Mouse (Mus musculus): ENCODE data around the gene Car6. TPM values are rescaled to one million over a fixed set of nuclear protein-coding genes. Genes with fewer than 3 reads are reported as not detected.
A peak's percentile ranks its signal among the peaks of the same experiment; 100 is the strongest.

The Car6 gene
- total and polyA plus RNA-seq, 3 experiments, result not detected

DNA sequence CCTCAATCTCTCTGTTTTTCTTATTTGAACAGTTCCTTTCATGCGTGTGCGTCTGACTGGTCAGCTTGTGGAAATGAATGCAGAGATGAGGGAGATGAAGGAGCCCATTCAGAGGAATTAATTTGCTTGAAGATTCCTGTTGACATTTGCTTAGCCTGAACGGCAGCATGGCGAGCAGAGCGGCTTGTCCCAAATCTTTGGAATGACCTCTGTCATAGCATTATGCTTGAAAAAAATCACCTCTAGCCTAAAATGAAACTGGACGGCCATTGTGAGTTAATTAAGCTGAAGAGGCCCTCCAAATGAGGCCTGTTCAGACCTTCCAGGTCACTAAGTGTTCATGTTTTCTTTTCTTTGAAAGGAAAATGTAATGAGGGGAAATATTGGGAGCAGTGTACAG lies 15.3 kb upstream of the Car6 start:
- H3K9me3 ChIP-seq (replicated peaks), result no peaks in the 10 kb centered on the region
- H3K4me1 ChIP-seq (ENCODE audit: insufficient read depth, low read depth, low read length), result peaks cover 55% of the 10 kb centered on the region
- H3K4me3 ChIP-seq (ENCODE audit: low read depth, low read length), result no peak overlapping the region
- peaks cover 7% of the 10 kb centered on the region for H3K27me3 ChIP-seq (ENCODE audit: insufficient read depth, low read length)
- no peaks in the 10 kb centered on the region for H3K36me3 ChIP-seq (replicated peaks)
- TF ChIP-seq POLR2AphosphoS5 (IDR thresholded peaks at IDR 0.05; ENCODE audit: insufficient replicate concordance, low read depth, low read length), result no peak
- no peak for TF ChIP-seq GATA2 (IDR thresholded peaks at IDR 0.05; ENCODE audit: borderline replicate concordance, low read depth, low read length)
- no peak for TF ChIP-seq CTCF (IDR thresholded peaks at IDR 0.05; ENCODE audit: low read depth, low read length)
- TF ChIP-seq GATA1 (IDR thresholded peaks at IDR 0.05; ENCODE audit: borderline replicate concordance, low read length), result no peak
- TF ChIP-seq TAL1 (conservative IDR thresholded peaks at IDR 0.05; ENCODE audit: low read depth, low read length), result no peak
- ATAC-seq (ENCODE audit: extremely low read depth, insufficient number of reproducible peaks, low FRiP score, poor library complexity, severe bottlenecking), result no peak
- no peak for DNase-seq (ENCODE audit: low spot score)

DNA sequence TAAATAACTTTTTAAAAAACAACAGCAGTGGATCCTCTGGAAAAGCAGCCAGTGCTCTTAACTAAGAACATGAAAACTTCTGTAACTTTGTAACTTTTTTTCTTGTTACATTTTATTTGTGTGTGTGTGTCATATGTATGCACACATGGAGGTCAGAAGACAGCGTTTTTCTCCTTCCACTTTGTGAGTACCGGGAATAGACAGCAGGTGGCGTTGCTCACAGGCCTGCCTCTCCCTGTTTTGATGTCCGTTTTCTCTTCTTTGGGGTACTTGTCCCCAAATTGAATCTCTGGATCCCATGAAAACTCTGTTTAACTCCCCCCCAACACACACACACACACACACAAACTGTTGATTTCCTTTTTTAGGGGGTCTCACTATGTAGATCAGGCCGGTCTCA lies 12.8 kb upstream of the Car6 start:
- ATAC-seq (ENCODE audit: extremely low read depth, insufficient number of reproducible peaks, low FRiP score, poor library complexity, severe bottlenecking), result no peak
- Histone ChIP-seq H3K9me3 (replicated peaks) (no peaks in the 10 kb centered on the region), H3K36me3 (replicated peaks) (no peaks in the 10 kb centered on the region), H3K27me3 (ENCODE audit: insufficient read depth, low read length) (no peaks in the 10 kb centered on the region), H3K4me1 (ENCODE audit: insufficient read depth, low read depth, low read length) (peaks cover 43% of the 10 kb centered on the region), H3K4me3 (ENCODE audit: low read depth, low read length) (no peak overlapping the region)
- DNase-seq (ENCODE audit: low spot score), result no peak
- TF ChIP-seq CTCF (IDR thresholded peaks at IDR 0.05; ENCODE audit: low read depth, low read length) (peak; percentile 35; the same call in 1 of the 2 replicates), POLR2AphosphoS5 (IDR thresholded peaks at IDR 0.05; ENCODE audit: insufficient replicate concordance, low read depth, low read length) (no peak)

DNA sequence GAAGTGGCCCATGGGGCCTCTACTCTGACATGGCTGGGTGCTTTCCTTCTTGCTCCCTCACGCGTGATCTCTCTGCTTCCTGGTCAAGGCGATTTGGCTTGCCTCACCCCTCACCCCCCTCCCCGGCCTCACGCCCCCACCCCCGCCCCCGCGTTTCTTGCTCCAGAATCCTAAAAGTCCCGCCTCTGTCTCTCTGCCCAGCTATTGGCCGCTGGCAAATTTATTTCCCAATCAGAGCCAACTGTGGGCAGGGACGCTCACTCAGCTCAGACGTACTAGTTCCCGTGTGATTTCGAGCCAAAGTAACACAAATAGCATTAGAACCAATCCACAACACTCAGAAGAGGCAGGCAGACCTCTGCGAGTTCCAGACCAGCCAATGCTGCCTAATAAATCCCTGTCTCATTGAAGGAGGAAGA lies 11.4 kb upstream of the Car6 start:
- ATAC-seq (ENCODE audit: extremely low read depth, insufficient number of reproducible peaks, low FRiP score, poor library complexity, severe bottlenecking) (peak; percentile 92), DNase-seq (ENCODE audit: low spot score) (peak; percentile 69)
- H3K36me3 ChIP-seq (replicated peaks), result no peaks in the 10 kb centered on the region
- peak overlapping the region; percentile 52; the same call in 1 of the 2 replicates for H3K4me3 ChIP-seq (ENCODE audit: low read depth, low read length)
- no peaks in the 10 kb centered on the region for H3K9me3 ChIP-seq (replicated peaks)
- peaks cover 5% of the 10 kb centered on the region; the same call in 1 of the 2 replicates for H3K27me3 ChIP-seq (ENCODE audit: insufficient read depth, low read length)
- TF ChIP-seq GATA1 (IDR thresholded peaks at IDR 0.05; ENCODE audit: borderline replicate concordance, low read length) (no peak), TAL1 (conservative IDR thresholded peaks at IDR 0.05; ENCODE audit: low read depth, low read length) (no peak), CTCF (IDR thresholded peaks at IDR 0.05; ENCODE audit: low read depth, low read length) (no peak), GATA2 (IDR thresholded peaks at IDR 0.05; ENCODE audit: borderline replicate concordance, low read depth, low read length) (no peak), POLR2AphosphoS5 (IDR thresholded peaks at IDR 0.05; ENCODE audit: insufficient replicate concordance, low read depth, low read length) (no peak)
- peaks cover 41% of the 10 kb centered on the region for H3K4me1 ChIP-seq (ENCODE audit: insufficient read depth, low read depth, low read length)

DNA sequence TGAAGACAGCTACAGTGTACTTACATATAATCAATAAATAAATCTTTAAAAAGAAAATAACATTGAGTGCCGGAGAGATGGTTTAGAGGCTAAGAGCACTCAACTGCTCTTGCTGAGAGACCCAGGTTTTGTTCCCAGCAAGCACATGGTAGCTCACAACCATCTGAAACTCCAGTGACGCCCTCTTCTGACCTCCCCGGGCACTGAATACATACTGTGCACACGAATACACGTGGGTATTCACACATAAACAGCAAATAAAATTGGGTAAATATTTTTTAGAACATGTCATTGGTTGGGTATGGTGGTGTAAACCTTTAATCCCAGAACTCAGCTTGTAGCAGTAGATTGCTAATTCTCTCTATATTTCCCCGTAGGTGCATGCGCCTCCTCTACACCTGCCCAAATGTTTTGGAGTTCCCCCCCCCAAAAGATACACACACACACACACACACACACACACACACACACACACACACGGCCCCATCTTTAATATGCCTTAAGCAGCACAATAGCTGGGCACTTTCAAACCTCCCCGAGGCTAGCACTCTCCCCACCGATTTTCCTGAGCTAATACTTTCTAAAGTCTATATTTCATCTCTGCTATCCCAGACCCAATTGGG lies 10.9 kb upstream of the Car6 start:
- TF ChIP-seq TAL1 (conservative IDR thresholded peaks at IDR 0.05; ENCODE audit: low read depth, low read length) (no peak), CTCF (IDR thresholded peaks at IDR 0.05; ENCODE audit: low read depth, low read length) (no peak), GATA1 (IDR thresholded peaks at IDR 0.05; ENCODE audit: borderline replicate concordance, low read length) (no peak), POLR2AphosphoS5 (IDR thresholded peaks at IDR 0.05; ENCODE audit: insufficient replicate concordance, low read depth, low read length) (no peak), GATA2 (IDR thresholded peaks at IDR 0.05; ENCODE audit: borderline replicate concordance, low read depth, low read length) (no peak)
- no peak for ATAC-seq (ENCODE audit: extremely low read depth, insufficient number of reproducible peaks, low FRiP score, poor library complexity, severe bottlenecking)
- peaks cover 10% of the 10 kb centered on the region for H3K27me3 ChIP-seq (ENCODE audit: insufficient read depth, low read length)
- H3K4me3 ChIP-seq (ENCODE audit: low read depth, low read length), result no peak overlapping the region; the same call in 1 of the 2 replicates
- H3K36me3 ChIP-seq (replicated peaks), result no peaks in the 10 kb centered on the region
- no peaks in the 10 kb centered on the region for H3K9me3 ChIP-seq (replicated peaks)
- no peak for DNase-seq (ENCODE audit: low spot score)
- peaks cover 36% of the 10 kb centered on the region for H3K4me1 ChIP-seq (ENCODE audit: insufficient read depth, low read depth, low read length)

DNA sequence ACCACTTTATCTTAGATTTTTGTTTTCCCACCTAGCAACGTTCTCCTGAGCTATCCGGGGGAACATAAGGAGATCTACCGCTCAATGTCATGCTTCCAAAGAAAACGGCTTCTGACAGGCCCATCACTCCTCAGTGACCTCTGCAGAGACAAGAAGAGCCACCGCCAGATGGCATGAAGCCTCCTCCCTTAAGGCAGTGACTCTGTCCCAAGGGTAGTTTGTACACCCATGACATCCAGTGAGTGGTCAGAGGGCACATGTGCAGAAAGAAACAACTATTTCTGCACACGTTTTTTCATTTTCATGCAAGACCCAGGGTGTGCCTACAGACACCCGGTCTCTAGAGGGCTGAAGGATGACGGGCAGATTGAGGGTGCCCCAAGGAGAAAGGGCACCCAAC lies 9.2 kb upstream of the Car6 start:
- Histone ChIP-seq H3K9me3 (replicated peaks) (no peaks in the 10 kb centered on the region), H3K36me3 (replicated peaks) (no peaks in the 10 kb centered on the region), H3K27me3 (ENCODE audit: insufficient read depth, low read length) (peaks cover 25% of the 10 kb centered on the region), H3K4me3 (ENCODE audit: low read depth, low read length) (no peak overlapping the region), H3K4me1 (ENCODE audit: insufficient read depth, low read depth, low read length) (peaks cover 27% of the 10 kb centered on the region)
- no peak for TF ChIP-seq GATA1 (IDR thresholded peaks at IDR 0.05; ENCODE audit: borderline replicate concordance, low read length)
- TF ChIP-seq GATA2 (IDR thresholded peaks at IDR 0.05; ENCODE audit: borderline replicate concordance, low read depth, low read length), result no peak
- no peak for TF ChIP-seq CTCF (IDR thresholded peaks at IDR 0.05; ENCODE audit: low read depth, low read length)
- no peak for ATAC-seq (ENCODE audit: extremely low read depth, insufficient number of reproducible peaks, low FRiP score, poor library complexity, severe bottlenecking)
- no peak for DNase-seq (ENCODE audit: low spot score)

DNA sequence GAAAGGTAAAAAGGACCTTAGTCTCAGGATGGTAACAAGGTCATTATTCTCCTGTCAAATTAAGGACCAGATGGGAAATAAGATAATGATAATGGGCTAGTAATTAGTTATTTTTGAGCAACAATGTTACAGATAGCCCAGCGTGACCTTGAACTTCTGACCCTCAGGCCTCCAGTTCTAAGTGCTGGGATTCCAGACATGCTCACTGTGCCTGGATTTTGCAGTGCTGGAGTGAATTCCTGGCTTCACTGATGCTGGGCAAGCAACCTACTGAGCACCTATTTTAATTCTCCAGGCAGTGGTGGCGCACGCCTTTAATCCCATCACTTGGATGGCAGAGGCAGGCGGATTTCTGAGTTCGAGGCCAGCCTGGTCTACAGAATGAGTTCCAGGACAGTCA lies 8.6 kb upstream of the Car6 start:
- Histone ChIP-seq H3K27me3 (ENCODE audit: insufficient read depth, low read length) (peaks cover 31% of the 10 kb centered on the region), H3K4me3 (ENCODE audit: low read depth, low read length) (no peak overlapping the region), H3K9me3 (replicated peaks) (no peaks in the 10 kb centered on the region), H3K36me3 (replicated peaks) (no peaks in the 10 kb centered on the region), H3K4me1 (ENCODE audit: insufficient read depth, low read depth, low read length) (peaks cover 27% of the 10 kb centered on the region)
- TF ChIP-seq POLR2AphosphoS5 (IDR thresholded peaks at IDR 0.05; ENCODE audit: insufficient replicate concordance, low read depth, low read length) (no peak), GATA1 (IDR thresholded peaks at IDR 0.05; ENCODE audit: borderline replicate concordance, low read length) (no peak), TAL1 (conservative IDR thresholded peaks at IDR 0.05; ENCODE audit: low read depth, low read length) (no peak), CTCF (IDR thresholded peaks at IDR 0.05; ENCODE audit: low read depth, low read length) (no peak), GATA2 (IDR thresholded peaks at IDR 0.05; ENCODE audit: borderline replicate concordance, low read depth, low read length) (no peak)
- no peak for DNase-seq (ENCODE audit: low spot score)
- ATAC-seq (ENCODE audit: extremely low read depth, insufficient number of reproducible peaks, low FRiP score, poor library complexity, severe bottlenecking), result no peak

Data from G1E (cell line).